Comparison of ENCODE assay signal across 8 mouse cellular contexts in genomic region chr11:120577211-120578023, GRCm38 (mm10). TPM values are rescaled to one million over a fixed set of nuclear protein-coding genes. Genes with fewer than 3 reads are reported as not detected.
DNase-seq lines count a peak whose midpoint lies in the region; ATAC-seq and TF ChIP-seq lines count a peak whose summit lies in the region.

No protein-coding gene starts in this region.

- H3K9ac ChIP-seq in kidney, embryonic 16.5 days (replicated peaks; ENCODE audit: low read length): no peak overlapping the region; the same call in 1 of the 2 replicates
- H3K9ac ChIP-seq in stomach, embryonic 15.5 days: no peak overlapping the region

- no peak for TF ChIP-seq POLR2A in brain, embryonic 14.5 days (IDR thresholded peaks at IDR 0.05; ENCODE audit: borderline replicate concordance, extremely low read depth, insufficient read depth, insufficient read length, poor library complexity, severe bottlenecking)

- H3K27ac ChIP-seq in kidney, embryonic 16.5 days (ENCODE audit: low read length): peak overlapping the region; percentile 65
- peak overlapping the region; percentile 55; the same call in 1 of the 2 replicates for H3K27ac ChIP-seq in stomach, embryonic 15.5 days

- no peak for ATAC-seq in kidney, embryonic 16.5 days (ENCODE audit: low FRiP score, low TSS enrichment)
- no peak for ATAC-seq in stomach, embryonic 15.5 days (ENCODE audit: insufficient read depth, low FRiP score, low read depth)
- no peak for ATAC-seq in megakaryocyte-erythroid progenitor cell, adult 5-6 weeks (replicated peaks; ENCODE audit: low FRiP score, low TSS enrichment, poor library complexity, severe bottlenecking)

- no peak overlapping the region for H3K4me2 ChIP-seq in kidney, embryonic 16.5 days (replicated peaks; ENCODE audit: low read depth, low read length)
- no peak overlapping the region for H3K4me2 ChIP-seq in stomach, embryonic 15.5 days

- H3K27me3 ChIP-seq in kidney, embryonic 16.5 days (ENCODE audit: insufficient read depth, low read length): no peaks in the 10 kb centered on the region
- no peaks in the 10 kb centered on the region for H3K27me3 ChIP-seq in stomach, embryonic 15.5 days (replicated peaks)

- peak; percentile 37; the same call in 1 of the 2 replicates for TF ChIP-seq CTCF in brain, embryonic 14.5 days (IDR thresholded peaks at IDR 0.05; ENCODE audit: borderline replicate concordance, extremely low read depth, insufficient read depth, insufficient read length)

- no peaks in the 10 kb centered on the region for H3K9me3 ChIP-seq in kidney, embryonic 16.5 days (ENCODE audit: low read length)
- H3K9me3 ChIP-seq in stomach, embryonic 15.5 days: no peaks in the 10 kb centered on the region

- DNase-seq in heart, postnatal 4 days: peak; percentile 41
- DNase-seq in heart, adult 9 months (ENCODE audit: low spot score in 2 of 2): no peak
- DNase-seq in CD4-positive helper T cell, adult 2 months (ENCODE audit: low read depth, low spot score): peak; percentile 64
- peak; percentile 35 for DNase-seq in brain, embryonic 14.5 days (ENCODE audit: low read depth)
- no peak for DNase-seq in gastrocnemius, postnatal 25 days

- 72% methylated on average over 7 of the region's 7 CpGs for WGBS in kidney, embryonic 16.5 days
- 84% methylated on average over 7 of the region's 7 CpGs for WGBS in stomach, embryonic 15.5 days

- peaks cover 48% of the 10 kb centered on the region for H3K4me1 ChIP-seq in kidney, embryonic 16.5 days (ENCODE audit: insufficient read depth, low read length)
- H3K4me1 ChIP-seq in stomach, embryonic 15.5 days: peaks cover 38% of the 10 kb centered on the region

- H3K36me3 ChIP-seq in kidney, embryonic 16.5 days (ENCODE audit: insufficient read depth, low read length): peaks cover 29% of the 10 kb centered on the region
- peaks cover 24% of the 10 kb centered on the region for H3K36me3 ChIP-seq in stomach, embryonic 15.5 days

- H3K4me3 ChIP-seq in kidney, embryonic 16.5 days (ENCODE audit: low read length): no peak overlapping the region
- no peak overlapping the region for H3K4me3 ChIP-seq in stomach, embryonic 15.5 days (replicated peaks)

RNA-seq across cellular contexts. Expression of gene Arhgdia, which starts 4.0 kb away (rescaled TPM):
- total RNA-seq in heart, postnatal 4 days (2021): 100 to 1,000 TPM; 296 to 308 TPM
- polyA plus RNA-seq in brain, embryonic 14.5 days (2012; rRNA removed): 540 and 581 TPM in 2 replicates
- 696 and 712 TPM in 2 replicates for polyA plus RNA-seq in kidney, embryonic 16.5 days (2015; fragmentation: Nextera tagmentation; extraction: Ambion mirVana)
- polyA plus RNA-seq in stomach, embryonic 15.5 days (2015; fragmentation: Nextera tagmentation; extraction: Ambion mirVana): 537 and 556 TPM in 2 replicates
- total RNA-seq in megakaryocyte-erythroid progenitor cell, adult 5-6 weeks (2014; fragmentation: Nextera tagmentation): 248 and 334 TPM in 2 replicates
- 96.3 and 154 TPM in 2 replicates for total RNA-seq in megakaryocyte-erythroid progenitor cell, adult 5-6 weeks (2017)
- total RNA-seq in gastrocnemius, postnatal 25 days (2021): 10 to 100 TPM; 80.1 to 95.2 TPM

RNA-seq across cellular contexts. Expression of gene P4hb, which starts 4.4 kb away (rescaled TPM):
- total RNA-seq in heart, postnatal 4 days (2021): 100 to 1,000 TPM; 353 to 365 TPM
- polyA plus RNA-seq in brain, embryonic 14.5 days (2012; rRNA removed): 162 and 206 TPM in 2 replicates
- polyA plus RNA-seq in kidney, embryonic 16.5 days (2015; fragmentation: Nextera tagmentation; extraction: Ambion mirVana): 843 and 914 TPM in 2 replicates
- 954 and 1,026 TPM in 2 replicates for polyA plus RNA-seq in stomach, embryonic 15.5 days (2015; fragmentation: Nextera tagmentation; extraction: Ambion mirVana)
- 236 and 270 TPM in 2 replicates for total RNA-seq in megakaryocyte-erythroid progenitor cell, adult 5-6 weeks (2014; fragmentation: Nextera tagmentation)
- 334 and 373 TPM in 2 replicates for total RNA-seq in megakaryocyte-erythroid progenitor cell, adult 5-6 weeks (2017)
- 100 to 1,000 TPM; 192 to 198 TPM for total RNA-seq in gastrocnemius, postnatal 25 days (2021)

RNA-seq across cellular contexts. Expression of gene Alyref, which starts 20.7 kb away (rescaled TPM):
- 100 to 1,000 TPM; 134 TPM for total RNA-seq in heart, postnatal 4 days (2021)
- polyA plus RNA-seq in brain, embryonic 14.5 days (2012; rRNA removed): 86.8 and 89.7 TPM in 2 replicates
- polyA plus RNA-seq in kidney, embryonic 16.5 days (2015; fragmentation: Nextera tagmentation; extraction: Ambion mirVana): 92.2 and 372 TPM in 2 replicates
- 420 and 451 TPM in 2 replicates for polyA plus RNA-seq in stomach, embryonic 15.5 days (2015; fragmentation: Nextera tagmentation; extraction: Ambion mirVana)
- 157 and 232 TPM in 2 replicates for total RNA-seq in megakaryocyte-erythroid progenitor cell, adult 5-6 weeks (2014; fragmentation: Nextera tagmentation)
- 208 and 278 TPM in 2 replicates for total RNA-seq in megakaryocyte-erythroid progenitor cell, adult 5-6 weeks (2017)
- total RNA-seq in gastrocnemius, postnatal 25 days (2021): 10 to 100 TPM; 39.1 to 40.5 TPM

RNA-seq across cellular contexts. Expression of gene Anapc11, which starts 20.8 kb away (rescaled TPM):
- 100 to 1,000 TPM; 117 to 118 TPM for total RNA-seq in heart, postnatal 4 days (2021)
- polyA plus RNA-seq in brain, embryonic 14.5 days (2012; rRNA removed): 175 and 222 TPM in 2 replicates
- 195 and 197 TPM in 2 replicates for polyA plus RNA-seq in kidney, embryonic 16.5 days (2015; fragmentation: Nextera tagmentation; extraction: Ambion mirVana)
- 196 and 200 TPM in 2 replicates for polyA plus RNA-seq in stomach, embryonic 15.5 days (2015; fragmentation: Nextera tagmentation; extraction: Ambion mirVana)
- total RNA-seq in megakaryocyte-erythroid progenitor cell, adult 5-6 weeks (2014; fragmentation: Nextera tagmentation): 84.0 and 110 TPM in 2 replicates
- total RNA-seq in megakaryocyte-erythroid progenitor cell, adult 5-6 weeks (2017): 21.9 and 27.6 TPM in 2 replicates
- 10 to 100 TPM; 50.7 to 51.6 TPM for total RNA-seq in gastrocnemius, postnatal 25 days (2021)

RNA-seq across cellular contexts. Expression of gene Ppp1r27, which starts 26.5 kb away (rescaled TPM):
- total RNA-seq in heart, postnatal 4 days (2021): under 1 TPM in 1 of 2 experiments, not detected in 1; 0.83 TPM
- not detected in 2 replicates for polyA plus RNA-seq in brain, embryonic 14.5 days (2012; rRNA removed)
- polyA plus RNA-seq in kidney, embryonic 16.5 days (2015; fragmentation: Nextera tagmentation; extraction: Ambion mirVana): 0.55 and 0.57 TPM in 2 replicates
- 0.59 TPM in 1 of 2 replicates, not detected in the other for polyA plus RNA-seq in stomach, embryonic 15.5 days (2015; fragmentation: Nextera tagmentation; extraction: Ambion mirVana)
- not detected in 2 replicates for total RNA-seq in megakaryocyte-erythroid progenitor cell, adult 5-6 weeks (2014; fragmentation: Nextera tagmentation)
- not detected in 2 replicates for total RNA-seq in megakaryocyte-erythroid progenitor cell, adult 5-6 weeks (2017)
- 100 to 1,000 TPM in 1 of 2 experiments, 10 to 100 TPM in 1; 92.3 to 377 TPM for total RNA-seq in gastrocnemius, postnatal 25 days (2021)

Comparison
In these comparisons a context has a peak if more than half of its experiments do, and no peak if none do; other contexts are left out.
1. DNase-seq: peak in heart, postnatal 4 days (single experiment), CD4-positive helper T cell, adult 2 months (single experiment) and brain, embryonic 14.5 days (single experiment); none in heart, adult 9 months (0 of 2) and gastrocnemius, postnatal 25 days (single experiment).